Mouse (Mus musculus) olfactory bulb, adult 2 months (tissue): Measurements from ENCODE around the gene Pla2g2f.

ENCODE experiments used
- CTCF ChIP-seq: fragments of 200-500 bp; IDR thresholded peaks from 2 replicates; pipeline ENCODE4 v1.5.1; 2012; ENCODE audit warnings: low read depth, mild to moderate bottlenecking, low read length, moderate library complexity; ENCODE audit not compliant: insufficient read depth
- POLR2A ChIP-seq: fragments of 200-500 bp; IDR thresholded peaks from 2 replicates; pipeline ENCODE4 v1.6.1; 2012; ENCODE audit warnings: mild to moderate bottlenecking, low read depth, low read length, moderate library complexity; ENCODE audit not compliant: insufficient read depth

- TF ChIP-seq CTCF (no peak), POLR2A (no peak)
Observed at GRCm38 (mm10) chr4:138724354-138725126, 32.9 kb downstream of the Pla2g2f start, which contains the start of gene Pla2g2c.
